Mouse (Mus musculus): ENCODE measurements around the gene Tnnc1.

The Tnnc1 gene

DNA sequence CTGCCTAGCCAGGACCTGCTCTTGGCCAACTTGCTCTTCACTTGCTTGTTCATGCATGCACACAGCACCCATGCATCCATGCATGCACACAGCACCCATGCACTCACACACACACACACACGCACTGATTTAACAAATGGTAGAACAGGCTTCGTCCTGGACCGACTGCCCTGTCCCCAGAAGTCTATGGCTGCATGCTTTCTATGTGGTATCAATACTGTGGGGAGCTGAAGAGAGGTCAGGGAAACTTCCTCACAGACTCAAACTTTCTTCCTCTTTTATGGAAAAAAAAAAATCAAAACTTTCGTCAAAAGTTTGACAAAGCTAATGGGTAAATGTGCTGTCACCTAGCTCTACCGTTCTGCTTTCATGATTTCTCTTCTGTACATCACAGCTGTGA lies 24.6 kb upstream of the Tnnc1 start:
- intact Hi-C loops (cut with DNase I) = loop anchor here (5.0 kb wide), 1 partner anchor 51 kb away; the partner anchor contains the start of gene Nt5dc2

DNA sequence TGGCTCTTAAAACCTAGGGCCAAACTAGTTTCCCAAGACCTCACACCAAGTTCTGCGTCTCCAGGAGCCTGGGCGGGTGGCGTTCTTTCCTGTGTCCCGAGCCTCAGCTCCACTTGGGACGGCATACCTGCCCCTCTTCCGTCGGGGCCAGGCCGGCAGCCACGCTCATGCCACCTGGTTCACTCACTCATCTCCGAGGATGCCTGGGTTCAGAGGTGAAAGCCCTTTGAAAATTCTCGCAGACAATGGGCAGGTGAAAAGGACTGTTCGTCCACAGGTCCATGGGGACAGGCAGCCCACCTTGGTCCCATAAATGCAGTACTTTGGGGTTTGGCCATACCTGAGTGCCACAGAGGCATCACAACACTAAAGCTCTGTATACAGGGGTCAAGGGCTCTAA lies 23.9 kb upstream of the Tnnc1 start:
- intact Hi-C loops (cut with DNase I) = loop anchor here (5.0 kb wide), 1 partner anchor 52 kb away; the partner anchor contains the start of gene Nt5dc2

DNA sequence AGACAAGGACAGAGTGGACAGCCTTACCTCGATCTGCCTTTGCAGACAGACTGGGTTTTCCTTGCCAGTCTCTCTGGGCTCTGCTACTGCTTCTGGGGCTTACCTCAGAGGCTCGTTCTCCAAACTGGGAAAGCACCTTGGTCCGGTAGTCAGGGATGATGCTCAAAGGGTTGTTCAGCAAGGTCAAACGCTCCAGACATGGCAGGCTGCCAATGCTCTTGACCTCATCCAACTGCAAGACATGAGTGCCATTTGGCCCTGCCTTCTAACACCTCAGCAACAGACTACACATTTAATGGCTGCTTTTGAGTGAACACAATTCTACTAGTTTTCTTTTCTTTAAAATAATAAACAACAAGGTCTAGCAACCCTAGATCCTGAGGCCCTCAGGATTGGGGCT lies 21.5 kb upstream of the Tnnc1 start:
- intact Hi-C loops (cut with DNase I) = no loop called here

DNA sequence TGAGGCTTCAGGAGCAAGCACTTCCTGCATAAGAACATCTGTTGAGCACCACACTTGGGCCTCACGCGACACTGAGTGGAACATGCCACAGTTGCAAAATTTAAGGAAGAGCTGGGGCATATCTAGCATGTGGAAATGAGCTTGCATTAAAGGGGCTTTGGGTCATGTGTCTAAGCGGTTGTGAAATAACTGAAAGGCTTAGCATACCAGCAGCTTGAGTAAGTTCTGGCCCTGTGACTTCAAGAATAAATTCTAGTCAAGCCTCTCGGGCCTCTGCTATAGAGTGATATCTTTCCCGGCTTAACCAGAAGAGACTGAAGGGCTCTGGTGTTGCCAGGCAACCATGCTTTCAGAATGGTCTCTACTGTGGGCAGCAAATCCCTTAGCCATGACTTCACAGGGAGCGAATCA lies 19.3 kb upstream of the Tnnc1 start:
- intact Hi-C loops (cut with DNase I) = no loop called here

DNA sequence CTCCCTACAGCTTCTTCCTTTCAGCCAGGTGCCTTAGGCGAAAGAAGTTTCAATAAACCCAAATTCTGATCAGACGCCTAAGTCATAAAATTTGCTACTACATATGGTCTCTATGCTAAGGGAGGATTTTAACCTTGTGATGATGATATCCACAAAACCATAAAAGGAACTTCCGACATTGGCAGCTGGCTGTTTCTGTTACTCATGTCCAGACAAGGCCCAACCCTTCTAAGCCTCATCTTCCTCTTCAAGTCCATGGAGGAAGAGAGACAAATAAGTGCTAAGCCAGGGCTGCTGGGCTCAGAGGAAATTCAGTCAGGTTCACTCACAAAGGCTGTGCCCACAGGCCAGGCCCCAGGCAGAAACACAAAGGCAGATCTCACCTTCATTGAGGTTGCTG lies 18.8 kb upstream of the Tnnc1 start:
- intact Hi-C loops (cut with DNase I) = no loop called here

DNA sequence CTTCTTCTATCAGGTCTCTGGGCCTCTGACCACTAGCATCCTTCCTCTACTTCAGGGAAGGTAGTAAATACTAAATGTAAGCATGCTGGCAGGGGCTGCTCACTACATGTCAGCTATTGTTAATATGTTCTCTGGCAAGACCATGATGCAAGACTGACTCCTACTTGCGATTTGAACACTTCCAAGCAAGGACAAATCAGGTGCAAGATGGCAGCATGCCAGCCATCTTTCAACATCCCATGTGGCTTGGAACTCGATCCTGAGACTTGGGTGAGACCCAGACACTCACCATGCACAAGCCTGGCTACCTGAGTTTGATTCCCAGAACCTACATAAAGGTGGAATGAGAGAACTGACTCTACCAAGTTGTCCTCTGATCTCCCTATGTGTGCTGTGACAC lies 16.2 kb upstream of the Tnnc1 start:
- intact Hi-C loops (cut with DNase I) = loop anchor here (10.0 kb wide), 1 partner anchor 167 kb away; no protein-coding TSS in a partner anchor

DNA sequence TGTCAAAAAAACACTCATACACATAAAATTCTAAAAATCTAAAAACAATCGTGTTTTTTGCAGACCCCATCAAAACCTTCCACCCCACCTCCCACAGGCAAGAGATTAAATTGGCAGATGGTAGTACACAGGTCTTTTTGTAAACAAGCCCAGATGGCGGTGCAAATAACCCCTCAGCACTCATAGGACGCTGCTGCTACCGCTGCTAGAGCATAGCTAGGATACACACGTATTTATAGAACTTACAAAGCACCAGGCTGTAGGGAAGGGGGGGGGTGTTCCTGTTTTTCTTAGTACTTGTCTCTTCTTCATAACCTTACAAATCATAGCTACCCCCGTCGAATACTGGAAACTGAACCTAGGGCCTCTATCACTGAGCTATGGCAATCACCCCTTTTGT lies 14.3 kb upstream of the Tnnc1 start:
- intact Hi-C loops (cut with DNase I) = loop anchor here (10.0 kb wide), 1 partner anchor 169 kb away; no protein-coding TSS in a partner anchor

DNA sequence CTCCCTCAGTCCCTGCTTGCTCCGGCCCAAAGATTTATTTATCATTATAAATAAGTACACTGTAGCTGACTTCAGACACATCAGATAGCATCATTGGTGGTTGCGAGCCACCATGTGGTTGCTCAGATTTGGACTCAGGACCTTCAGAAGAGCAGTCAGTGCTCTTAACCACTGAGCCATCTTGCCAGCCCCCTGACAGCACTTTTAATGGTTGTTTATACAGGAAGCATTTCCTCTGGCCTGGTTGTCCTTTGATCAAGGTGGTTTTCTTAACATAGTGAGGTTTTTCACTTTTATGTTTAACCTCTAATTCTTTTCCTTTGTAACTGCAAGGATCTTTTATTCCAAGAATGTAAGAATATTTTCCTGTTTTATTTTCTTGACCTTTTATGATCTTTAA lies 13.7 kb upstream of the Tnnc1 start:
- intact Hi-C loops (cut with DNase I) = loop anchor here (10.0 kb wide), 1 partner anchor 170 kb away; no protein-coding TSS in a partner anchor

DNA sequence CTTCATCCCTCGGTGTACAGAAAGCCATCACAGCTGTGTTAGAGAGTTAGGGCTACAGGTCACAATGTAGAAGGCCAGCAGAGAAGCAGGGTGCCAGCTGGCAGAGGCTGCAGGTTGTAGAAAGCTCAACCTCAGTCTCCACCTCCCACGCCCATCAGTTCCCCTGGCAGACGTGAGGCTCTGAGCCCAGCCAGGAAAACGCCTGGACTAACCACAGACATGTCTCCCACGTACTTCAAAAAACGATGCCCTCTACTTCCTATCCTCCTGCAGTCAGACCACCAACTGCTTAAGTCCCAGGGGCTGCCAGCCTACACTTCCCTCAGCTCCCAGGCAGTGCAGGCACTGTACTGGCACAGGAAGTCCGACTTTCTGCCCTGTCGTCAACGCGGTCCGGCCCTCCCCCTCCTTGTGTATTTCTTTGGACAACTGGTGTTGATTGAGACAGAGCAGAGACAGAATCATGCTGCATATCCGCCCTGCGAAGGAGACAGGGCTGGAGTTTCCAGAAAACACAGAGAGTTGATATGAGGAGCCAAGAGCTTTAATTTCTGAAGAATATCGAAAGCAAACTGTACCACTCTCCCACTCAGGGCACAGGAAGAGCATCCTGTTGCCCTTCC lies 13.1 kb upstream of the Tnnc1 start:
- intact Hi-C loops (cut with DNase I) = loop anchor here (10.0 kb wide), 1 partner anchor 170 kb away; no protein-coding TSS in a partner anchor

DNA sequence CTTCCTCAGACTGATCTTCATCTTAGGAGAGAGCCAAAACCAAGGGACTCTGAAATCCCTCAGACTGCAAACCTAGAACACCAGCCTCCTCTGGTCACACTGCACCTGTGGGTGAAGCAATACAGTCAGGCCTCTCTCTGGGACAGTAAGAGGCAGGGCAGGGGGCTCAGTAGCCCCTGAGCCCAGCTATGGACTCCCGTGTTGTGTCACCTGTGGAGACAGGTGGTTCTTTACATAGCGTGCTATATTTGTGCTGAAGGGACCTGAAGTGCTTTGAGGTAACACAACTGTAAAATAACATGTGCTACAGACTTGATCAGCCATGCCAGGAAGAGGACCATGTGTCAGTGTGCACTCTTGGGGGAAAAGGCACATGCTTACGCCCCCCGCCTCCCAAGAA lies 12.6 kb upstream of the Tnnc1 start:
- intact Hi-C loops (cut with DNase I) = loop anchor here (10.0 kb wide), 1 partner anchor 171 kb away; no protein-coding TSS in a partner anchor

DNA sequence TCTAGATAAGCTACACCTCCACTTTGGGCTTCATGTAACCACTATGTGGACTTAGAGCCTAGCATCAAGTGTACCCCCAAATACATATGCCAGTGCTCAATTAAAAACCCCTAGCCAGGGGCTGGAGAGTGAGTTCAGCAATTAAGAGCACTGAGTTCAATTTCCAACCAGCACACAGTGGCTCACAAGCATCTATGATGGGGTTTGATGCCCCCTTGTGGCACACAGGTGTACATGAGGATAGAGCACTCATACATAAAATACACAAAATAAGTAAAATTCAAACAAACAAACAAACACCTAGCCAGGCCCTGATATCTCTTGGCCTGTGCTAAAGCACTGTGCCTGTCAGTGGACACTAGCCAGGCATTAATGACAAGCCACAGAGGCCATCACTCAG lies 12.1 kb upstream of the Tnnc1 start:
- intact Hi-C loops (cut with DNase I) = loop anchor here (10.0 kb wide), 1 partner anchor 171 kb away; no protein-coding TSS in a partner anchor

DNA sequence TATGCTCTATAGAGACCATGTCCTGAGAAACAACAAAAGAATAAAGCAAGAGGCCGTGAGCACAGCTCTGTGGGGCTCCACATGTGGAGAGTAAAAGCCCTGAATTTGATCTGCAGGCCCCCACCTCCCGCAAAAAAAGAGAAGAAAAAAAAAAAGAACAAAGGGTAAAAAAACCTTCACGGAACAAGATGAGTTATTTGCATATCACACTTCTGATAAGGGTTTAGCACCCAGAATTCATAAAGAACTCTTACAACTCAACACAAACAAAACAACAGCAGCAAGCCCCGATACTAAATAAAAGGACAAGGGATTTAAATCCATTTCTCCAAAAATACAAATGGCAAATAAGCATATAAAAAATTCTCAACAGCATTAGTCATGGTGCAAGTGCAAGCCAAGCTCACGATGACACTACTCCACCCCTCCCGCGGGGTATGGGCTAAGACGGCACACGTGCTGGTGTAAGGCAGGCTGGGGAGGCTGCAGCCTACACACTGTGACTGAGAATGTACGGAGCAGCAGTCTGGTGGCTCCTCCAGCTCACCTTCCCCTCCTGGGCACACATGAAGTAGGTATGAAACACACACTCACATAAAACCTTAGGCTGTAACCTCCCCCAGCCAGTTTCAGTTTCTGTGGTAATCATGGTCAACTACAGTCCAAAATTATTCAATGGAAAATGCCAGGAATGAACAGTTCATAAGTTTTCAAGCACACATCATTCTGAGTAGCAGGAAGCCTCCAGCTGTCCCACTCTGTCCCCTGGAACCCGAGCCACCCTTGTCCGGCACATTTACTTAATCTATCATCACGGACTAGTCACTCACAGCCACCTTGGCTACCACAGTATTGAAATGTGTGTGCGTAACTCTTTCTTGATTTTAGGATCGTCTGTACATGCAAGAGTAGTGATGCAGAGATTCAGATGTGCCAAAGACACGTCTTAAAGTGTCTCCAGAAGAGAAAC lies 10.3 kb upstream of the Tnnc1 start:
- intact Hi-C loops (cut with DNase I) = loop anchor here (10.0 kb wide), 1 partner anchor 173 kb away; no protein-coding TSS in a partner anchor

DNA sequence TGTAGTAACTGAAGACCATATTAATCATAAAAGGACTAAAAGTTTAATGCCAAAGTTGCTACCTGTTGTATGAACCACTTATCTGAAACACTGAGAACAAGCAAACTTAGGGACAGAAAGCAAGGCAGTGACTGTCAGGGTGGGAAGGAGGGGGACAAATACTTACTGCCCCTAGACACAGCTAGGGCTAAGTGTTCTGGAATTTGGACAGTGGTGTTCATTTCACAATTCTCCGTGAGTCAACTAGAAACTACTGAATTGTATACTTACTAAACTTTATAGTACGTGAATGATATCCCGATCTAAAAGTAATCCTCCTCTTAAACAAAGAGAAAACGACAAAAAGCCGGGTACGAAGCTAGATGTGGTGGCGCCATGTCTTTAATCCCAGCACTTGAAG lies 8.5 kb upstream of the Tnnc1 start:
- intact Hi-C loops (cut with DNase I) = loop anchor here (10.0 kb wide), 1 partner anchor 175 kb away; no protein-coding TSS in a partner anchor

DNA sequence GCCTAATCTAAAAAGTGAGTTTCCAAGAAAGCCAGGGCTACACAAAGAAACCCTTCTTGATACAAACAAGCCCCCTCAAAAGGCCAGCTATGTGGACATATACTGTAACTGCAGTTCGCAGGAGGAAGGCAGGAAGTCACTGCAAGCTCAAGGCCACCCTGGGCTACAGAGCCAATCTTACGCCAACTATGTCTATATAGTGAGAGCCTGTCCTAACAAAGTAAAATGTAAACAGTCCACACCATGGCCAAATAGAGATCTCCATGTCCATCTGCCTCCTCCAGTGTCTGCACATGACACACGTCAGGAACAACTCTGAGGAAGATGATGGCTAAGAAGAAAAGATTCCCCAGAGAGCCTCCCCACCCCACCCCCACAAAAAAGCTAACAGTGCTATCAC lies 8.1 kb upstream of the Tnnc1 start:
- intact Hi-C loops (cut with DNase I) = no loop called here

DNA sequence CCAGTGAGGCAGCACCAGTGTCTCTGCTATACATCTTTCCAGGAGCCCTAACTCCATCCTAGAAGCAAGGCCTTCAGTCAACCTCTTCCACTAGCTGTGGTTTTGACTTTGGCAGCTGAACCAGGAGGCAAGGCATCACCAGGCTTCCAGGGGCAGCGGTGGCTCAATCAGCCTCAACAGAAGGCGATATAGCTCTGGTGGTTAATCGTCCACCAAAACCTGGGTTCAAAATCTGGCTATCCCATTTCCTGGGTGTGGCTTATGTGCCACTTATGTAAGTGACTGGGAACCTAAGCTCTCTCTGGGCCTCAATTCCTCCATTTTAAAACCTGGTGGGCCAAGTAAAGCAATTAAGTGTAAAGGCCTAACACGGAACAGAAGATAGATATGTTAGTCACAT lies 3.3 kb upstream of the Tnnc1 start:
- intact Hi-C loops (cut with DNase I) = no loop called here

DNA sequence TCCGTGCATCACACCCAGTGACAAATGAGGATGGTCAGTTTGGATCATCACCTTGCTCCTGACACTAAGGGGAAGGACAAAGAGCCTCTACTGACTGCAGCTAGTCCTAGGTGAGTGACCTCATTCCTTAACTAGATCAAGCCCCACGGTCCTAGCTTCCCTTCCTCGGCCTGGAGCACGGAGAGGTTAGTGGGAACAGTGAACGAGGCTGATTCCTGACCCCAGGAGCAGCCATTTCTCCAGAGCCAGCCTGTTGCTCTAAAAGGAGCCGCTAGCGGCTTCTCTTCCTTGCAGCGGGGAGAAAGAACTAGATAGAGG lies 2.9 kb upstream of the Tnnc1 start:
- intact Hi-C loops (cut with DNase I) = no loop called here

DNA sequence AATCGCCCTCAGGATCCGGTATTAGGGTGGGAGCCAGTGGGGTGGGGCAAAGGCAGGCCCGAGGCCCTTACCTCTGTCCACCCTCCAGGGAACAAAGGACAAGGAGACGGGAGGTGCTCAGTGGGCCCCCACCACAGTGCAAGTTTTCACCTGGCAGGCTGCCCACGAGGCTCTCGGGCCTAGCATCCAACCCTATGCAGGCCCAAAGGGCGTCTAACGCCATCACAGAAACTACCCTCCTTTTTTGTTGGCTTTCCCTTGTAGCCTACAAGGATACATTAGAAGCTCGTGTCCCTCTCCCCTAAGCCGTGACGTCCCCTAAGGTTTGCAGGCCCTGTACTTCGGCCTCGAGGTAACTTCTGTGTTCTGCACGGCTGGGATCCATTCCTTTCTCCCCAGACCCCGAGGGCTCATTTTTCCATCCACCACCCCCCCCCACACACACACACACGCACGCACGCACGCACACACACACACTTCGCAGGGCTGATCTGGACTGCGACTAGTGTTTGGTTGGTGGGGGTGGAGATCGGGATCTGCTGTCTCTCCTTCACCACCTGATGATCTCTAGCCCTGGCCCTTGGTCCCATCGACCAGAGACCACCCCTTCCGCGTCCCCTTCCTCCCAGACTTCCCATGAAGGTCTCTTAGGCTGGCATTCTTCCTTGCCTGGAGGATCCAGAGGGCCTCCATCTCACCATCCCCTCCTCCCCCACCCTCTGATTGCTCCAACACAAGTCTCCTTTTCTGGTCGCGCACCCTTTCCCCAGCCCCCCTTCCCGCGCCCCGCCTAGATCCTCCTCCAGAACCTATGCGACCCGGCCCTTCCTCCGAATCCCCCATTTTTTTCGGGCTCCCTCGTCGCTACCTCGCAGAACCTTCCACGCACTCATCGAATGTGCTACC lies 2.3 kb upstream of the Tnnc1 start:
- intact Hi-C loops (cut with DNase I) = no loop called here

DNA sequence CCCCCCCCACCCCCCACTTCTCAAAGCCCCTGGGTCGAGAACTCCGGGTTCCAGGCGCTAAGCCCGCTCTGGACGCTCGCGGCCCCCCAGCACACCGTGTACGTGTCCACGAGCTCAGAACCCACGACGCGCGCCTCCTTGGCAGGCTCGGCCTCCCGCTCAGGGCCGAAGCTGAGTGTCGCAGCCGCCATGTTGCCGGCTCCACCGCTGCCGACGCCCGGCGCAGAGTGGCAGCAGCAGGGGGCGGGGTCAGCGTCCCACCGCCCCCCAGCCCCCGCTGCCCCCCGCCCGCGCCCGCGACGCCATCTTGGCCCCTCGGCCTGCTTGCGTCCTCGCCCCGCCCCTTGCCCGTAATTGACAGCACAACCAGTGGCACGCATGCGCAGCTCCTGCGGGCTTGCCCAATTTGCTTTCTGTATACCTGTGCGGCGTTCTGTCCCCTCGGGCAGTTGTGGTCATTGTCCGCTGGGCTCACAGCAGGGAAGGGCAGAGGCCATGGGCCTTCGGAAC lies 1.6 kb upstream of the Tnnc1 start:
- intact Hi-C loops (cut with DNase I) = no loop called here

DNA sequence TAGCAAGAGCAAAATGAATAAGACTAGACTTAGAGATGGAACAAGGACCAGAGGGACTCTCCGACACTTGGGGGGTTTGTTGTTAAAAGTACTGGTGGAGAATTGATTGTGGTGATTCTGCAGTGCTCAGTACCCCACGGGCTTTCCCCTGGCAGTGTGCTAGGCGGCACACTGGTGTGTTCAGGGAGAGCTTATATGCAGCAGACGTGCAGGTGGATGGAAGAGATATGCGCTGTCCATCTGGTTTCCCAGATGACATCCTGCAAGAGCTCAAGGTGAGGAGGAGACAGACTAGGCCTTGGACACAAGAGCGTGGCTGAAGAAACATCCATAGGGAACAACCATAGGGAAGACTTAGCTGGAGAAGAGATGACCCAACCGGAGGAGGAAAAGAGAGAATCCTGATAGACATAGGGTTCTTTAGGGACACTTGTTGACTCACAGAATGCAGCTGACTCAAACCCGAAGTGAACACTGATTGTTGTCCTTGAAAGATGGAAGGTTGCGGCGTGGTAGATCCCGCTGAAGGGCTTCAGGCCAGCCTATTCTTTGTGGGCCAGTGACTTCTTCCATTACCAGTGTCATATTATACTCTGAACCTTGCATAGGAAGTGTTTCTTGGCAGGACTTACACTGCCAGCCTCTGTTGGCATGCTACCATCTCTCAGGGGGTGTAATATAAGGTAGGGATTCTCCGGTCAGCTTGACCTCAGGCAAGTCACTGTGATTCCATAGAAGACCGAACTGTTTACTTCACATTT lies 862 bp upstream of the Tnnc1 start:
- intact Hi-C loops (cut with DNase I) = no loop called here

DNA sequence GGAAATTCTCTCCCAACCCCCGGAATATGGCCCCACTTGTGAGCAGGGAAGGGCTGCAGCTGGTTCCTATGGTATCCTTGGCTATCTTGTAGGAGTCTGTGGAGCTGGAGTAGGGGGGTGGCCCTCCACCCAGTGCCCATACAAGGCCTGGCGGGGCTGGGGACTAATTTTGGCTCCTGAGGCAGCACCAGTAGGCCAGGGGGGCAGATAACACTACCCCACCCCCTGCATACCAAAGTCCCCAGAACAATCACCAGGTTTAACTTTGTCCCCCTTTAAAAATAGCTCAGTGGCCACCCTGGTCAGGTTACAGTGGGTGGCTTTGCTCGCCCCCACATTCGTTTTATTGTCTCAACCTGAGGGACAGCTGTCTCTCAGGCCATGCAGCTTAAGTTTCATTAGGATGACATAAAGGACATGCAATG lies 1.0 kb downstream of the Tnnc1 start:
- intact Hi-C loops (cut with DNase I) = no loop called here

Measured in adrenal gland (tissue).